In the genomic region with DNA sequence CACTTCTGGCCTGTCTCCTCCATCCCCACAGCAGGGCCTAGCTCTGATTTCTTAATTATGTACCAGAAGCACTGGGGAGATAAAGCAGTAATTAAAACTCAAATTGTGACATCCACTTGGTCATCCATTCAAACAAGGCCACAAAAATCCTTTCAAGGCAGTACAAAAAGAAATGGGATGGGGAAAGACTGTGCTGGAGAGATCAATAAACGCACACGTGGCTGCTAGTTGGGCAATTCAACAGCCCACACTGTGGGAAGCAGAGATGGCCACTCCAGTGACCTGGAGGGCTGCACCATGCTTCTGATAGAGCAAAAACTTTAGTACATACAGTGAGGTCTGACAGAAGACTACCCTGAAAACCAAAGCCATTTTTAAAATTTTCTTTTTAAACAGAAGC, we compare ENCODE assay signal across 9 mouse cellular contexts. TPM values are rescaled to one million over a fixed set of nuclear protein-coding genes. Genes with fewer than 3 reads are reported as not detected.
A peak's percentile ranks its signal among the peaks of the same experiment; 100 is the strongest.
DNase-seq lines count a peak whose midpoint lies in the region; ATAC-seq and TF ChIP-seq lines count a peak whose summit lies in the region.
"Had no signal": no experiment of that assay in that cellular context is flagged by ENCODE, and none has a peak within 500 bp of the region (broad histone marks: within the 10 kb centered on the region; RNA-seq: fewer than 3 reads in every experiment).

No protein-coding gene starts in this region.

- H3K9ac ChIP-seq in embryonic facial prominence, embryonic 14.5 days (ENCODE audit: low read depth, low read length), result no peak overlapping the region
- peak overlapping the region; percentile 11; the same call in 1 of the 2 replicates for H3K9ac ChIP-seq in hindbrain, embryonic 16.5 days (ENCODE audit: low read depth, low read length)
- peak overlapping the region; percentile 89 for H3K9ac ChIP-seq in midbrain, embryonic 13.5 days (replicated peaks)

- no peaks in the 10 kb centered on the region for H3K9me3 ChIP-seq in embryonic facial prominence, embryonic 14.5 days (ENCODE audit: control insufficient read depth, low read length)
- H3K9me3 ChIP-seq in hindbrain, embryonic 16.5 days (ENCODE audit: control insufficient read depth, low read length), result no peaks in the 10 kb centered on the region
- no peaks in the 10 kb centered on the region for H3K9me3 ChIP-seq in midbrain, embryonic 13.5 days

- H3K36me3 ChIP-seq in embryonic facial prominence, embryonic 14.5 days (ENCODE audit: control insufficient read depth, insufficient read depth, low read length), result 0 out of 2 replicates have a peak, but pooled peaks cover 3% of the 10 kb centered on the region
- H3K36me3 ChIP-seq in hindbrain, embryonic 16.5 days (ENCODE audit: control insufficient read depth, insufficient read depth, low read length), result peaks cover 6% of the 10 kb centered on the region
- peaks cover 23% of the 10 kb centered on the region for H3K36me3 ChIP-seq in midbrain, embryonic 13.5 days

- peaks cover 8% of the 10 kb centered on the region for H3K4me1 ChIP-seq in cortical plate, adult 2 months (ENCODE audit: control insufficient read depth, insufficient read depth, low read length)
- H3K4me1 ChIP-seq in embryonic facial prominence, embryonic 14.5 days (ENCODE audit: control insufficient read depth, insufficient read depth, low read length), result peaks cover 6% of the 10 kb centered on the region; the same call in 1 of the 2 replicates
- H3K4me1 ChIP-seq in hindbrain, embryonic 16.5 days (ENCODE audit: control insufficient read depth, insufficient read depth, low read depth, low read length), result peaks cover 16% of the 10 kb centered on the region
- H3K4me1 ChIP-seq in midbrain, embryonic 13.5 days (replicated peaks), result peaks cover 33% of the 10 kb centered on the region

- peak overlapping the region; percentile 98 for H3K4me3 ChIP-seq in cortical plate, adult 2 months (ENCODE audit: insufficient read depth, low read length)
- H3K4me3 ChIP-seq in embryonic facial prominence, embryonic 14.5 days (ENCODE audit: low read depth, low read length), result no peak overlapping the region
- H3K4me3 ChIP-seq in hindbrain, embryonic 16.5 days (ENCODE audit: low read length), result peak overlapping the region; percentile 77
- peak overlapping the region; percentile 79 for H3K4me3 ChIP-seq in midbrain, embryonic 13.5 days (replicated peaks)

- H3K27ac ChIP-seq in cortical plate, adult 2 months (ENCODE audit: insufficient read depth, low read length), result no peak overlapping the region
- H3K27ac ChIP-seq in embryonic facial prominence, embryonic 14.5 days (replicated peaks; ENCODE audit: low read depth, low read length), result no peak overlapping the region
- H3K27ac ChIP-seq in hindbrain, embryonic 16.5 days (ENCODE audit: low read depth, low read length), result no peak overlapping the region
- no peak overlapping the region for H3K27ac ChIP-seq in midbrain, embryonic 13.5 days

- DNase-seq in embryonic facial prominence, embryonic 14.5 days (ENCODE audit: low spot score), result no peak
- no peak for DNase-seq in retina, embryonic 14.5 days (ENCODE audit: low spot score)
- DNase-seq in testis, postnatal 10 days (ENCODE audit: low spot score), result no peak
- DNase-seq in adrenal gland, postnatal 14 days, result no peak
- DNase-seq: kidney, postnatal 25 days; lung, postnatal 10 days had no signal

- WGBS in embryonic facial prominence, embryonic 14.5 days, result 52% methylated on average over 2 of the region's 2 CpGs
- 38% methylated on average over 2 of the region's 2 CpGs for WGBS in hindbrain, embryonic 16.5 days
- WGBS in midbrain, embryonic 13.5 days, result 28% methylated on average over 2 of the region's 2 CpGs

- peak overlapping the region; percentile 80; the same call in 1 of the 2 replicates for H3K4me2 ChIP-seq in embryonic facial prominence, embryonic 14.5 days (ENCODE audit: low read depth, low read length)
- peak overlapping the region; percentile 71 for H3K4me2 ChIP-seq in hindbrain, embryonic 16.5 days (ENCODE audit: low read length)
- peak overlapping the region; percentile 70 for H3K4me2 ChIP-seq in midbrain, embryonic 13.5 days (replicated peaks)

- no peak for TF ChIP-seq CTCF in cortical plate, adult 2 months (IDR thresholded peaks at IDR 0.05; ENCODE audit: extremely low read depth, insufficient read depth, low read length)

- ATAC-seq in embryonic facial prominence, embryonic 14.5 days (ENCODE audit: low read depth), result no peak
- no peak for ATAC-seq in hindbrain, embryonic 16.5 days
- no peak for ATAC-seq in midbrain, embryonic 13.5 days

- H3K27me3 ChIP-seq in embryonic facial prominence, embryonic 14.5 days (replicated peaks; ENCODE audit: control insufficient read depth, insufficient read depth, low read length), result no peaks in the 10 kb centered on the region
- no peaks in the 10 kb centered on the region for H3K27me3 ChIP-seq in hindbrain, embryonic 16.5 days (replicated peaks; ENCODE audit: control insufficient read depth, insufficient read depth, low read length)
- H3K27me3 ChIP-seq in midbrain, embryonic 13.5 days, result no peaks in the 10 kb centered on the region

- no peak for TF ChIP-seq POLR2A in cortical plate, adult 2 months (IDR thresholded peaks at IDR 0.05; ENCODE audit: extremely low read depth, insufficient read depth, low read length)

RNA-seq across cellular contexts. Expression of gene Paqr3, which starts 1.3 kb away (rescaled TPM):
- 15.1 and 16.1 TPM in 2 replicates for polyA plus RNA-seq in cortical plate, adult 2 months (2012; rRNA removed)
- polyA plus RNA-seq in embryonic facial prominence, embryonic 14.5 days (2014; fragmentation: Nextera tagmentation; extraction: Ambion mirVana), result 3.5 and 3.9 TPM in 2 replicates
- 16.5 and 16.8 TPM in 2 replicates for polyA plus RNA-seq in hindbrain, embryonic 16.5 days (2015; fragmentation: Nextera tagmentation; extraction: Ambion mirVana)
- 23.4 and 25.9 TPM in 2 replicates for polyA plus RNA-seq in midbrain, embryonic 13.5 days (2015; fragmentation: Nextera tagmentation; extraction: Ambion mirVana)
- total RNA-seq in adrenal gland, postnatal 14 days (2021), result 3.1 and 4.1 TPM in 2 replicates
